Mouse (Mus musculus): ENCODE results near the gene Atxn1l.
"Not testable (repeated sequence)": the region's sequence is repeated elsewhere in the genome, so short reads cannot be mapped to it uniquely, and the experiment has no call there.

Atxn1l gene

GRCm38 (mm10) chr8:109737237-109738048 is at the start of gene Atxn1l:
TSS of gene Atxn1l (minus strand) at chr8:109737739.
- DNase-seq (ENCODE audit: low spot score) = peak; percentile 96

GRCm38 (mm10) chr8:109780548-109780947 is 43.0 kb upstream of the Atxn1l start:
- no peak for DNase-seq (ENCODE audit: low spot score)

- no peak for DNase-seq (ENCODE audit: low spot score)
These were observed 42.1 kb upstream of the Atxn1l start for GRCm38 (mm10) chr8:109779431-109780228.

- DNase-seq (ENCODE audit: low spot score) = peak; percentile 62
These were observed 41.5 kb upstream of the Atxn1l start for GRCm38 (mm10) chr8:109778993-109779421.

- DNase-seq (ENCODE audit: low spot score) = peak; percentile 96
These were observed 40.9 kb upstream of the Atxn1l start, which contains the start of gene Ap1g1 for GRCm38 (mm10) chr8:109778280-109778977. TSS of gene Ap1g1 (plus strand) at chr8:109778554.

- no peak for DNase-seq (ENCODE audit: low spot score)
These were observed 40.3 kb upstream of the Atxn1l start for GRCm38 (mm10) chr8:109777851-109778250.

- DNase-seq (ENCODE audit: low spot score) = no peak
These were observed 35.6 kb upstream of the Atxn1l start for GRCm38 (mm10) chr8:109773154-109773553.

- no peak for DNase-seq (ENCODE audit: low spot score)
These were observed 28.5 kb upstream of the Atxn1l start for GRCm38 (mm10) chr8:109766081-109766480.

- no peak for DNase-seq (ENCODE audit: low spot score)
These were observed 26.5 kb upstream of the Atxn1l start for GRCm38 (mm10) chr8:109764031-109764430.

- DNase-seq (ENCODE audit: low spot score) = no peak
These were observed 22.7 kb upstream of the Atxn1l start for GRCm38 (mm10) chr8:109760221-109760620.

- no peak for DNase-seq (ENCODE audit: low spot score)
These were observed 21.9 kb upstream of the Atxn1l start for GRCm38 (mm10) chr8:109759426-109759825.

- DNase-seq (ENCODE audit: low spot score) = no peak
These were observed 19.3 kb upstream of the Atxn1l start for GRCm38 (mm10) chr8:109756849-109757248.

- DNase-seq (ENCODE audit: low spot score) = not testable (repeated sequence)
These were observed 18.0 kb upstream of the Atxn1l start for GRCm38 (mm10) chr8:109755554-109755953.

- DNase-seq (ENCODE audit: low spot score) = no peak
These were observed 17.2 kb upstream of the Atxn1l start for GRCm38 (mm10) chr8:109754696-109755095.

GRCm38 (mm10) chr8:109751731-109752485 is 14.4 kb upstream of the Atxn1l start:
- DNase-seq (ENCODE audit: low spot score) = no peak

GRCm38 (mm10) chr8:109750699-109751098 is 13.2 kb upstream of the Atxn1l start:
- DNase-seq (ENCODE audit: low spot score) = peak; percentile 42

- no peak for DNase-seq (ENCODE audit: low spot score)
These were observed 12.7 kb upstream of the Atxn1l start for GRCm38 (mm10) chr8:109750274-109750673.

- no peak for DNase-seq (ENCODE audit: low spot score)
These were observed 10.1 kb upstream of the Atxn1l start for GRCm38 (mm10) chr8:109747468-109748199.

- DNase-seq (ENCODE audit: low spot score) = no peak
These were observed 476 bp upstream of the Atxn1l start for GRCm38 (mm10) chr8:109738049-109738380.

- DNase-seq (ENCODE audit: low spot score) = no peak
These were observed 720 bp downstream of the Atxn1l start for GRCm38 (mm10) chr8:109736819-109737218.

- no peak for DNase-seq (ENCODE audit: low spot score)
These were observed 3.5 kb downstream of the Atxn1l start for GRCm38 (mm10) chr8:109734018-109734417.
